Mouse (Mus musculus) stomach, embryonic 14.5 days (tissue): ENCODE results near the gene Alk. TPM values are rescaled to one million over a fixed set of nuclear protein-coding genes. Genes with fewer than 3 reads are reported as not detected.

Experiments
- ATAC-seq: fragments of 200-750 bp; cut with Nextera tagmentation; 2 replicates; pipeline ENCODE4 v1.8.0; 2017; ENCODE audit warnings: low read depth, moderate TSS enrichment; ENCODE audit not compliant: insufficient number of reproducible peaks, insufficient read depth, low FRiP score
- H3K27ac ChIP-seq: fragments of 300-500 bp; sonication (generic); 2 replicates; pipeline ENCODE4 v1.5.1; 2014; ENCODE audit warnings: mild to moderate bottlenecking, low read length, moderate library complexity, mixed read lengths
- H3K27me3 ChIP-seq: fragments of 300-500 bp; sonication (generic); 2 replicates; pipeline ENCODE4 v1.6.1; 2014; ENCODE audit warnings: low read length, control low read depth, mixed read lengths; ENCODE audit not compliant: control insufficient read depth, insufficient read depth
- H3K36me3 ChIP-seq: fragments of 300-500 bp; sonication (generic); 2 replicates; pipeline ENCODE4 v1.6.1; 2014; ENCODE audit warnings: mild to moderate bottlenecking, control low read depth, low read length, moderate library complexity, mixed read lengths; ENCODE audit not compliant: control insufficient read depth, insufficient read depth
- H3K4me1 ChIP-seq: fragments of 300-500 bp; sonication (generic); 2 replicates; pipeline ENCODE4 v1.6.1; 2014; ENCODE audit warnings: low read length, control low read depth, mixed read lengths; ENCODE audit not compliant: control insufficient read depth, insufficient read depth
- H3K4me2 ChIP-seq: fragments of 300-500 bp; sonication (generic); replicated peaks from 2 replicates; pipeline ENCODE4 v1.6.1; 2014; ENCODE audit warnings: low read depth, low read length, control low read depth
- H3K4me3 ChIP-seq: fragments of 300-500 bp; sonication (generic); 2 replicates; pipeline ENCODE4 v1.5.1; 2014; ENCODE audit warnings: low read depth, low read length, control low read depth
- H3K9ac ChIP-seq: fragments of 300-500 bp; sonication (generic); replicated peaks from 2 replicates; pipeline ENCODE4 v1.6.1; 2014; ENCODE audit warnings: low read depth, mild to moderate bottlenecking, control low read depth, low read length, moderate library complexity, mixed read lengths
- H3K9me3 ChIP-seq: fragments of 300-500 bp; sonication (generic); 2 replicates; pipeline ENCODE4 v1.6.1; 2016; ENCODE audit warnings: low read depth, low read length, control low read depth; ENCODE audit not compliant: control insufficient read depth
- WGBS: fragments of 180-500 bp; shearing (Covaris S2); extraction: QIAGEN DNeasy Blood & Tissue Kit; methylation state at CpG from one replicate; pipeline ENCODE4 v1.1.7; 2014; 5-methylcytosine and 5-hydroxymethylcytosine counted together
- polyA plus RNA-seq: library from polyadenylated mRNA; unstranded; fragments of >200 nt; fragmentation: Nextera tagmentation; extraction: Ambion mirVana; gene quantifications from 2 replicates; pipeline ENCODE4 v1.2.1, GENCODE M21; 2014

Alk gene
- polyA plus RNA-seq, 1 experiment from 2014 or later, result 2.1 TPM

GRCm38 (mm10) chr17:71869372-71870231, 734.8 kb downstream of the Alk start:
- Histone ChIP-seq H3K4me2 (peak overlapping the region; percentile 93), H3K27ac (no peak overlapping the region), H3K9me3 (no peaks in the 10 kb centered on the region), H3K9ac (peak overlapping the region; percentile 61), H3K4me1 (no peaks in the 10 kb centered on the region), H3K4me3 (peak overlapping the region; percentile 44), H3K36me3 (no peaks in the 10 kb centered on the region), H3K27me3 (no peaks in the 10 kb centered on the region)
- WGBS, result 8% methylated on average over 60 of the region's 60 CpGs
- peak; percentile 71; the same call in 1 of the 2 replicates for ATAC-seq

- Histone ChIP-seq H3K36me3 (no peaks in the 10 kb centered on the region), H3K27ac (no peak overlapping the region), H3K4me1 (no peaks in the 10 kb centered on the region), H3K9me3 (no peaks in the 10 kb centered on the region), H3K27me3 (no peaks in the 10 kb centered on the region), H3K9ac (no peak overlapping the region), H3K4me3 (no peak overlapping the region), H3K4me2 (no peak overlapping the region; the same call in 1 of the 2 replicates)
- WGBS, result 88% methylated on average over 12 of the region's 12 CpGs
- ATAC-seq, result no peak
Measured at GRCm38 (mm10) chr17:71868828-71869227, 735.6 kb downstream of the Alk start.

GRCm38 (mm10) chr17:71867892-71868291, 736.5 kb downstream of the Alk start:
- Histone ChIP-seq H3K4me3 (no peak overlapping the region), H3K27me3 (no peaks in the 10 kb centered on the region), H3K4me2 (no peak overlapping the region), H3K9ac (no peak overlapping the region), H3K36me3 (no peaks in the 10 kb centered on the region), H3K4me1 (no peaks in the 10 kb centered on the region), H3K9me3 (no peaks in the 10 kb centered on the region), H3K27ac (no peak overlapping the region)
- no peak for ATAC-seq
- 88% methylated on average over 2 of the region's 2 CpGs for WGBS

- H3K4me1 ChIP-seq, result no peaks in the 10 kb centered on the region
- no peak overlapping the region for H3K27ac ChIP-seq
Measured at GRCm38 (mm10) chr17:71865437-71865836, 739.0 kb downstream of the Alk start.

GRCm38 (mm10) chr17:71864039-71864438, 740.4 kb downstream of the Alk start:
- no peak overlapping the region for H3K4me2 ChIP-seq
- H3K4me1 ChIP-seq, result no peaks in the 10 kb centered on the region
- H3K9ac ChIP-seq, result no peak overlapping the region
- H3K9me3 ChIP-seq, result no peaks in the 10 kb centered on the region
- no peak overlapping the region for H3K27ac ChIP-seq
- no peaks in the 10 kb centered on the region for H3K36me3 ChIP-seq
- no peaks in the 10 kb centered on the region for H3K27me3 ChIP-seq
- ATAC-seq, result no peak
- H3K4me3 ChIP-seq, result no peak overlapping the region
- 81% methylated on average over 8 of the region's 8 CpGs for WGBS

More at GRCm38 (mm10) chr17:71865437-71865836, 739.0 kb downstream of the Alk start:
- H3K9me3 ChIP-seq, result no peaks in the 10 kb centered on the region
- ATAC-seq, result no peak
- H3K27me3 ChIP-seq, result no peaks in the 10 kb centered on the region
- no peak overlapping the region for H3K9ac ChIP-seq
- WGBS, result 50% methylated on average over 5 of the region's 5 CpGs
- no peaks in the 10 kb centered on the region for H3K36me3 ChIP-seq
- no peak overlapping the region for H3K4me3 ChIP-seq
- H3K4me2 ChIP-seq, result no peak overlapping the region

DNA sequence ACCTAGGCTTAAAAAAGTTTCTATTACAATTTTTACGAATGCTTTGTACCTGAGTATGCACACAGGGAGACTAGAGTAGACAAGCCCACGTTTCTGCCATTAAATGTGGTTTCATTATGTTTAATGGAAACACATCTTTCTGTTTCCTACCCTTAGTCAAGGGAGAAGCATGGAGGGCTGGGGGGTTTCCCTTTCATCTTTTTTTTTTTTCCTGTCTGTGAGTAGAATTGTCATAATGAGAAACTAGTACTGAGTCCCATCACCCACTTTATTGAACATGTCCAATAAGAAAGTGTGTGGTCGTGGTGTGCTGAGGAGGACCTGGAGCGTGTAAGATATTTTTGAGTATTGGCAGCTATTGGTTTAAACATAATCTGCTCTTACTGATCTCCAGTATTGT, 741.5 kb downstream of the Alk start:
- Histone ChIP-seq H3K4me2 (no peak overlapping the region), H3K36me3 (no peaks in the 10 kb centered on the region), H3K9ac (no peak overlapping the region), H3K4me3 (no peak overlapping the region), H3K27me3 (no peaks in the 10 kb centered on the region), H3K27ac (no peak overlapping the region), H3K4me1 (no peaks in the 10 kb centered on the region), H3K9me3 (no peaks in the 10 kb centered on the region)
- WGBS, result 85% methylated on average over 4 of the region's 4 CpGs
- no peak for ATAC-seq

GRCm38 (mm10) chr17:71862184-71862583, 742.2 kb downstream of the Alk start:
- Histone ChIP-seq H3K4me3 (no peak overlapping the region), H3K9me3 (no peaks in the 10 kb centered on the region), H3K4me2 (no peak overlapping the region), H3K36me3 (no peaks in the 10 kb centered on the region), H3K27ac (no peak overlapping the region), H3K9ac (no peak overlapping the region), H3K27me3 (no peaks in the 10 kb centered on the region), H3K4me1 (no peaks in the 10 kb centered on the region)
- 89% methylated on average over 3 of the region's 3 CpGs for WGBS
- ATAC-seq, result no peak

DNA sequence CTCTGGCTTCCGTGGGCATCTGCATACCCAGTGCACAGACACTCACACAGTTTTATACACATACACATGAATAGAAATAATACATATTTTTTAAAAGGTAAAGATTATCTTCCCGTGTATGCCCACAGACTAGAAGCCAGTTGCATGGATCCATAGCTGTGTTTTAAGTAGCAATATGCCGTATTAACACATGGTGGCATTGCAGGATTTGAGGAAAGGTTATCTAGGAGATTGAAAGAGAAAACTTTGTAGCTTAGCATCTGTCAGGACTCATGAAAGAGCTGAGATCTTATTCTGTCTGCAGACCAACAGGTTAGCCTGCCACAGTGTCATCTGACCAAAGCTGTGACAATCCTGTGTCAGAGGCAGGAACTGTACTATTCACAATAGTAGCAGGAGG, 772.5 kb downstream of the Alk start:
- Histone ChIP-seq H3K9me3 (no peaks in the 10 kb centered on the region), H3K36me3 (no peaks in the 10 kb centered on the region), H3K4me1 (0 out of 2 replicates have a peak, but pooled peaks cover 5% of the 10 kb centered on the region), H3K27me3 (no peaks in the 10 kb centered on the region), H3K4me2 (no peak overlapping the region), H3K27ac (no peak overlapping the region), H3K4me3 (no peak overlapping the region), H3K9ac (no peak overlapping the region)
- 86% methylated on average over 3 of the region's 3 CpGs for WGBS
- no peak for ATAC-seq
